Comparison of ENCODE assay signal across 8 mouse cellular contexts in the genomic region with DNA sequence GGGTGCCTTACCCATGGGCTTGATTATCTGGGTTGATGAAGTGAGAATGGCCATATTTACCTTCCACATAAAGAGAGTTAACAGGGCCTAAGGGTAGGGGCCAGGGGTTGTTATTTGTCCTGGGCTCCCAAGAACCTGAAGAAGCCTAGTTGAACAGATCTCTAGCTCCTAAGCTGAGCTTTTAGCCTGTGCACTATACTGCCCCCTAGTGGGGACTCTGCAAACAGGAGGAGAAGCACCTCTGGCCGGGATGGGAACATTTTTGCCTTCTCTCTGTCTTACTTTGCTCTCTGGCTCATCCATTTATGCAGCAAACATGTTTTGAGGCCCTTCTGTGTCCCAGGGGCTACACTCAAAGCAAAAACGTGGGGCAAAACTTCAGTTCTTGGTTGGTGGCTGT. TPM values are rescaled to one million over a fixed set of nuclear protein-coding genes. Genes with fewer than 3 reads are reported as not detected.
DNase-seq lines count a peak whose midpoint lies in the region; ATAC-seq and TF ChIP-seq lines count a peak whose summit lies in the region.

No protein-coding gene starts in this region.

- H3K27ac ChIP-seq in layer of hippocampus, adult 2 months: peak overlapping the region; percentile 69
- H3K27ac ChIP-seq in ES-E14 (ENCODE audit: insufficient read depth, low read depth, low read length, poor library complexity, severe bottlenecking): no peak overlapping the region
- peak overlapping the region; percentile 69; the same call in 1 of the 2 replicates for H3K27ac ChIP-seq in forebrain, postnatal 0 days (ENCODE audit: low read depth, low read length)
- H3K27ac ChIP-seq in kidney, embryonic 14.5 days (ENCODE audit: low read depth, low read length): no peak overlapping the region
- no peak overlapping the region for H3K27ac ChIP-seq in midbrain, embryonic 14.5 days (replicated peaks; ENCODE audit: low read depth, low read length)

- WGBS in forebrain, postnatal 0 days: 2% methylated on average over 2 of the region's 2 CpGs
- 12% methylated on average over 2 of the region's 2 CpGs for WGBS in kidney, embryonic 14.5 days
- 6% methylated on average over 2 of the region's 2 CpGs for WGBS in midbrain, embryonic 14.5 days

- no peak overlapping the region for H3K4me2 ChIP-seq in forebrain, postnatal 0 days (ENCODE audit: low read depth)
- no peak overlapping the region for H3K4me2 ChIP-seq in kidney, embryonic 14.5 days (replicated peaks; ENCODE audit: low read depth, low read length)
- H3K4me2 ChIP-seq in midbrain, embryonic 14.5 days (ENCODE audit: low read length): peak overlapping the region; percentile 25; the same call in 1 of the 2 replicates

- peaks cover 8% of the 10 kb centered on the region; the same call in 1 of the 2 replicates for H3K36me3 ChIP-seq in ES-E14 (ENCODE audit: control insufficient read depth, insufficient read depth, low read length, poor library complexity, severe bottlenecking)
- H3K36me3 ChIP-seq in forebrain, postnatal 0 days (ENCODE audit: insufficient read depth): peaks cover 27% of the 10 kb centered on the region
- H3K36me3 ChIP-seq in kidney, embryonic 14.5 days (ENCODE audit: control insufficient read depth, insufficient read depth, low read length): peaks cover 32% of the 10 kb centered on the region
- H3K36me3 ChIP-seq in midbrain, embryonic 14.5 days (ENCODE audit: control insufficient read depth, insufficient read depth, low read length): peaks cover 28% of the 10 kb centered on the region

- TF ChIP-seq CTCF in layer of hippocampus, adult 2 months (conservative IDR thresholded peaks at IDR 0.05): peak; percentile 94
- peak; percentile 88 for TF ChIP-seq CTCF in forebrain, postnatal 0 days (IDR thresholded peaks at IDR 0.05; ENCODE audit: low read depth)

- DNase-seq in layer of hippocampus, adult 2 months (ENCODE audit: low spot score in 2 of 2): peak in 1 of 2 experiments; percentile 72
- DNase-seq in layer of hippocampus, adult 9-11 months: no peak
- peak; percentile 78 for DNase-seq in ES-E14 (ENCODE audit: low read depth, low spot score)
- DNase-seq in cerebellum, adult 8-10 months: peak; percentile 71
- DNase-seq in forebrain, postnatal 0 days: peak; percentile 79
- DNase-seq in midbrain, embryonic 14.5 days: peak; percentile 86
- DNase-seq in ovary, adult 18-20 months (ENCODE audit: low spot score): no peak

- peaks cover 0 to 18% of the 10 kb centered on the region in 2 experiments; a peak in 2 of 4 replicates for H3K4me1 ChIP-seq in ES-E14 (ENCODE audit: control insufficient read depth in 2 of 2, insufficient read depth in 2 of 2, low read length in 2 of 2, poor library complexity in 1 of 2)
- H3K4me1 ChIP-seq in forebrain, postnatal 0 days (ENCODE audit: insufficient read depth): peaks cover 13% of the 10 kb centered on the region
- H3K4me1 ChIP-seq in kidney, embryonic 14.5 days (ENCODE audit: control insufficient read depth, insufficient read depth, low read length): peaks cover 6% of the 10 kb centered on the region; the same call in 1 of the 2 replicates
- H3K4me1 ChIP-seq in midbrain, embryonic 14.5 days (ENCODE audit: control insufficient read depth, insufficient read depth, low read length): peaks cover 14% of the 10 kb centered on the region

- no peaks in the 10 kb centered on the region for H3K27me3 ChIP-seq in forebrain, postnatal 0 days (ENCODE audit: insufficient read depth, low read length)
- no peaks in the 10 kb centered on the region for H3K27me3 ChIP-seq in kidney, embryonic 14.5 days (ENCODE audit: control insufficient read depth, insufficient read depth, low read length)
- no peaks in the 10 kb centered on the region for H3K27me3 ChIP-seq in midbrain, embryonic 14.5 days (ENCODE audit: control insufficient read depth, insufficient read depth, low read length)

- H3K9me3 ChIP-seq in ES-E14 (ENCODE audit: control insufficient read depth, insufficient read depth, low read depth, low read length): no peaks in the 10 kb centered on the region
- H3K9me3 ChIP-seq in forebrain, postnatal 0 days (ENCODE audit: low read length): no peaks in the 10 kb centered on the region
- H3K9me3 ChIP-seq in kidney, embryonic 14.5 days (ENCODE audit: control insufficient read depth, low read length): no peaks in the 10 kb centered on the region
- no peaks in the 10 kb centered on the region for H3K9me3 ChIP-seq in midbrain, embryonic 14.5 days (ENCODE audit: control insufficient read depth, low read length)

- no peak for ATAC-seq in forebrain, postnatal 0 days
- peak; percentile 16; the same call in 1 of the 2 replicates for ATAC-seq in kidney, embryonic 14.5 days (ENCODE audit: low FRiP score, low TSS enrichment)
- ATAC-seq in midbrain, embryonic 14.5 days (ENCODE audit: low FRiP score, low TSS enrichment): no peak

- no peak overlapping the region; the same call in 1 of the 2 replicates for H3K4me3 ChIP-seq in layer of hippocampus, adult 2 months
- H3K4me3 ChIP-seq in ES-E14 (ENCODE audit: insufficient read depth in 1 of 2, low read depth in 1 of 2, low read length in 2 of 2, poor library complexity in 1 of 2, severe bottlenecking in 1 of 2): peak overlapping the region in 1 of 2 experiments; percentile 14; a peak in 1 of 4 replicates
- H3K4me3 ChIP-seq in forebrain, postnatal 0 days (ENCODE audit: low read depth, low read length): no peak overlapping the region
- H3K4me3 ChIP-seq in kidney, embryonic 14.5 days (ENCODE audit: low read length): no peak overlapping the region
- H3K4me3 ChIP-seq in midbrain, embryonic 14.5 days (replicated peaks; ENCODE audit: low read depth, low read length): no peak overlapping the region

- in situ Hi-C loops in ES-E14 (cut with MboI; ENCODE audit: low sequenced_read_pairs in 2 of 2, unreplicated experiment in 2 of 2): no loop called here

- no peak overlapping the region for H3K9ac ChIP-seq in ES-E14 (ENCODE audit: insufficient read depth, low read depth, low read length, poor library complexity, severe bottlenecking)
- no peak overlapping the region for H3K9ac ChIP-seq in forebrain, postnatal 0 days
- no peak overlapping the region for H3K9ac ChIP-seq in kidney, embryonic 14.5 days (ENCODE audit: low read depth, low read length)
- no peak overlapping the region for H3K9ac ChIP-seq in midbrain, embryonic 14.5 days (replicated peaks; ENCODE audit: low read length)

TF ChIP-seq in ES-E14, 5 proteins besides CTCF, POLR2A, EP300 and RAD21:
- no peak for TF ChIP-seq HCFC1 (IDR thresholded peaks at IDR 0.05; ENCODE audit: borderline replicate concordance, insufficient read depth, low read length)
- no peak for TF ChIP-seq ZNF384 (IDR thresholded peaks at IDR 0.05; ENCODE audit: low read depth, low read length)
- TF ChIP-seq CHD2 (IDR thresholded peaks at IDR 0.05; ENCODE audit: low read depth, low read length): no peak
- no peak for TF ChIP-seq ZC3H11A (IDR thresholded peaks at IDR 0.05; ENCODE audit: borderline replicate concordance, low read depth, low read length)
- no peak for TF ChIP-seq MAFK (IDR thresholded peaks at IDR 0.05; ENCODE audit: insufficient read depth, low read depth, low read length)

RNA-seq across cellular contexts. Expression of gene Tcap, which starts 11.2 kb away (rescaled TPM):
- 1 to 10 TPM in 1 of 2 experiments, under 1 TPM in 1; 0.92 to 1.0 TPM for total RNA-seq in layer of hippocampus, adult 2 months (2021)
- total RNA-seq in ES-E14 (2012; rRNA removed): 0.26 and 0.45 TPM in 2 replicates
- 0.23 TPM in 1 of 2 replicates, not detected in the other for total RNA-seq in forebrain, postnatal 0 days (2014; rRNA removed)
- not detected in 2 replicates for polyA plus RNA-seq in forebrain, postnatal 0 days (2015; fragmentation: Nextera tagmentation; extraction: Ambion mirVana)
- polyA plus RNA-seq in kidney, embryonic 14.5 days (2014; fragmentation: Nextera tagmentation; extraction: Ambion mirVana): 1.3 and 2.3 TPM in 2 replicates
- polyA plus RNA-seq in midbrain, embryonic 14.5 days (2014; fragmentation: Nextera tagmentation; extraction: Ambion mirVana): 0.31 TPM in 1 of 2 replicates, not detected in the other

RNA-seq across cellular contexts. Expression of gene Pnmt, which starts 13.8 kb away (rescaled TPM):
- total RNA-seq in layer of hippocampus, adult 2 months (2021): not detected
- total RNA-seq in ES-E14 (2012; rRNA removed): 0.36 TPM in 1 of 2 replicates, not detected in the other
- 1.0 and 1.8 TPM in 2 replicates for total RNA-seq in forebrain, postnatal 0 days (2014; rRNA removed)
- polyA plus RNA-seq in forebrain, postnatal 0 days (2015; fragmentation: Nextera tagmentation; extraction: Ambion mirVana): 1.7 and 3.5 TPM in 2 replicates
- polyA plus RNA-seq in kidney, embryonic 14.5 days (2014; fragmentation: Nextera tagmentation; extraction: Ambion mirVana): 0.84 and 2.2 TPM in 2 replicates
- polyA plus RNA-seq in midbrain, embryonic 14.5 days (2014; fragmentation: Nextera tagmentation; extraction: Ambion mirVana): 0.62 and 1.1 TPM in 2 replicates

RNA-seq across cellular contexts. Expression of gene Stard3, which starts 14.2 kb away (rescaled TPM):
- 10 to 100 TPM; 32.9 to 35.5 TPM for total RNA-seq in layer of hippocampus, adult 2 months (2021)
- 40.2 and 59.8 TPM in 2 replicates for total RNA-seq in ES-E14 (2012; rRNA removed)
- total RNA-seq in forebrain, postnatal 0 days (2014; rRNA removed): 36.2 and 39.4 TPM in 2 replicates
- polyA plus RNA-seq in forebrain, postnatal 0 days (2015; fragmentation: Nextera tagmentation; extraction: Ambion mirVana): 31.6 and 32.2 TPM in 2 replicates
- 34.9 and 42.0 TPM in 2 replicates for polyA plus RNA-seq in kidney, embryonic 14.5 days (2014; fragmentation: Nextera tagmentation; extraction: Ambion mirVana)
- 34.5 and 36.0 TPM in 2 replicates for polyA plus RNA-seq in midbrain, embryonic 14.5 days (2014; fragmentation: Nextera tagmentation; extraction: Ambion mirVana)

RNA-seq across cellular contexts. Expression of gene Ppp1r1b, which starts 24.2 kb away (rescaled TPM):
- 10 to 100 TPM; 55.9 to 56.2 TPM for total RNA-seq in layer of hippocampus, adult 2 months (2021)
- 0.22 and 0.79 TPM in 2 replicates for total RNA-seq in ES-E14 (2012; rRNA removed)
- 19.4 and 32.5 TPM in 2 replicates for total RNA-seq in forebrain, postnatal 0 days (2014; rRNA removed)
- polyA plus RNA-seq in forebrain, postnatal 0 days (2015; fragmentation: Nextera tagmentation; extraction: Ambion mirVana): 91.4 and 121 TPM in 2 replicates
- 0.87 and 1.7 TPM in 2 replicates for polyA plus RNA-seq in kidney, embryonic 14.5 days (2014; fragmentation: Nextera tagmentation; extraction: Ambion mirVana)
- polyA plus RNA-seq in midbrain, embryonic 14.5 days (2014; fragmentation: Nextera tagmentation; extraction: Ambion mirVana): 0.95 and 1.2 TPM in 2 replicates

RNA-seq across cellular contexts. Expression of gene Pgap3, which starts 27.9 kb away (rescaled TPM):
- 10 to 100 TPM in 1 of 2 experiments, 1 to 10 TPM in 1; 9.1 to 10.3 TPM for total RNA-seq in layer of hippocampus, adult 2 months (2021)
- total RNA-seq in ES-E14 (2012; rRNA removed): 7.4 and 10.2 TPM in 2 replicates
- total RNA-seq in forebrain, postnatal 0 days (2014; rRNA removed): 10.9 and 11.0 TPM in 2 replicates
- 7.1 and 7.6 TPM in 2 replicates for polyA plus RNA-seq in forebrain, postnatal 0 days (2015; fragmentation: Nextera tagmentation; extraction: Ambion mirVana)
- 10.7 and 14.8 TPM in 2 replicates for polyA plus RNA-seq in kidney, embryonic 14.5 days (2014; fragmentation: Nextera tagmentation; extraction: Ambion mirVana)
- polyA plus RNA-seq in midbrain, embryonic 14.5 days (2014; fragmentation: Nextera tagmentation; extraction: Ambion mirVana): 6.4 and 6.9 TPM in 2 replicates

Comparison
In these comparisons a context has a peak if more than half of its experiments do, and no peak if none do; other contexts are left out.
1. DNase-seq: peak in ES-E14 (single experiment), cerebellum, adult 8-10 months (single experiment), forebrain, postnatal 0 days (single experiment) and midbrain, embryonic 14.5 days (single experiment); none in layer of hippocampus, adult 9-11 months (single experiment) and ovary, adult 18-20 months (single experiment).
2. H3K27ac ChIP-seq: peak in layer of hippocampus, adult 2 months (single experiment) and forebrain, postnatal 0 days (single experiment); none in ES-E14 (single experiment), kidney, embryonic 14.5 days (single experiment) and midbrain, embryonic 14.5 days (single experiment).